Mouse (Mus musculus) neural tube, embryonic 13.5 days (tissue): ENCODE results near the gene Nrros. TPM values are rescaled to one million over a fixed set of nuclear protein-coding genes. Genes with fewer than 3 reads are reported as not detected.

Source experiments
- ATAC-seq: fragments of 200-750 bp; cut with Nextera tagmentation; 2 replicates; pipeline ENCODE4 v1.8.0; 2017; ENCODE audit warnings: low read depth, mild to moderate bottlenecking, moderate TSS enrichment, moderate library complexity
- H3K27ac ChIP-seq: fragments of 300-500 bp; sonication (generic); replicated peaks from 2 replicates; pipeline ENCODE4 v1.5.1; 2015; ENCODE audit warnings: moderate library complexity, mild to moderate bottlenecking, inconsistent platforms
- H3K27me3 ChIP-seq: fragments of 300-500 bp; sonication (generic); 2 replicates; pipeline ENCODE4 v1.6.1; 2015; ENCODE audit warnings: mild to moderate bottlenecking, inconsistent platforms
- H3K36me3 ChIP-seq: fragments of 300-500 bp; sonication (generic); 2 replicates; pipeline ENCODE4 v1.6.1; 2015; ENCODE audit warnings: mild to moderate bottlenecking, inconsistent platforms
- H3K4me1 ChIP-seq: fragments of 300-500 bp; sonication (generic); replicated peaks from 2 replicates; pipeline ENCODE4 v1.6.1; 2015; ENCODE audit warnings: inconsistent platforms
- H3K4me2 ChIP-seq: fragments of 300-500 bp; sonication (generic); 2 replicates; pipeline ENCODE4 v1.6.1; 2015; ENCODE audit warnings: inconsistent platforms, mild to moderate bottlenecking, moderate library complexity
- H3K4me3 ChIP-seq: fragments of 300-500 bp; sonication (generic); 2 replicates; pipeline ENCODE4 v1.5.1; 2015; ENCODE audit warnings: mild to moderate bottlenecking, inconsistent platforms
- H3K9ac ChIP-seq: fragments of 300-500 bp; sonication (generic); 2 replicates; pipeline ENCODE4 v1.6.1; 2015; ENCODE audit warnings: moderate library complexity, mild to moderate bottlenecking, inconsistent platforms
- H3K9me3 ChIP-seq: fragments of 300-500 bp; sonication (generic); 2 replicates; pipeline ENCODE4 v1.6.1; 2016; ENCODE audit warnings: inconsistent platforms
- WGBS: fragments of 180-500 bp; shearing (Covaris S2); methylation state at CpG from one replicate; pipeline ENCODE4 v1.1.7; 2015; 5-methylcytosine and 5-hydroxymethylcytosine counted together
- polyA plus RNA-seq: library from polyadenylated mRNA; unstranded; fragments of >200 nt; fragmentation: Nextera tagmentation; extraction: Ambion mirVana; gene quantifications from 2 replicates; pipeline ENCODE4 v1.2.1, GENCODE M21; 2015

Nrros gene
- polyA plus RNA-seq, 1 experiment from 2014 or later, result 8.1 TPM

DNA sequence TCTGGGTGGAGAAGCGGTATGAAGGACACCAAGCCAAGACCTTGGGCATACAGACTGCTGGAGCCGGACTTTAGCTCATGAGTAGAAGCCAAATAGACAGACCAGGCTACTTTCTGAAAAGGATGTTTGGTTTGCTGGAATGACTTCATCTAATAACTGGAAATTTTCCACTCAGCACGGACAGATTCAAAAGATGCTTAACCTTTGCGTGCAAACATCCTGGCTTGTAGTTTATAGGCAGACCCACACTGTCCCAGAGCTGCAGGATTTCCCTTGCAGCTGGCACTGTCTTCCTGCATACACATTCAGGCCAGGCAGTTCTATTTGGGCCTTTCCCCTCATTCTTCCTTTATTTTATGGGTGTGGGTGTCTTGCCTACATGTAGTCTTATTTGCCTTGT is 38.3 kb downstream of the Nrros start:
- ATAC-seq, result no peak

DNA sequence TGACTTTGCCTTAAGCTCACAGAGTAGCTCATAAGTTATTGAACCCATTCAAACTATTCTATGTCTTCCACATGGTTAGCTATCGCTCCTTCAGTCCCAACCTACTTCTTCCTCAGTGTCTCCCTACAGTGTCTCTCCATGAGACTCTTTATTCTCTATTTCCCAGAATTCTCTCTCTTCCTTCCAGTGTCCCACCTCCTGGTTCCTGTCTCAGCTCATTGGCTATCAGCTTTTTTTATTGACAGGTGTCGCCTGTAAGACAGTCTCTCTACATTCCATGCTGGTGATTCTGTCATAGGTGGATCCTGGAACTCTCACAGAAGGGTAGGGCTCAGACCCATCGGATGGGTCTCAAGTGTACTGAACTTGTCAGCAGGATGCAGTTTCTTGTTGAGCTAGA is 40.0 kb downstream of the Nrros start:
- H3K27me3 ChIP-seq, result no peaks in the 10 kb centered on the region
- no peak overlapping the region for H3K27ac ChIP-seq
- H3K9me3 ChIP-seq, result no peaks in the 10 kb centered on the region
- H3K4me3 ChIP-seq, result no peak overlapping the region
- no peaks in the 10 kb centered on the region for H3K4me1 ChIP-seq
- 94% methylated on average over 3 of the region's 3 CpGs for WGBS
- no peaks in the 10 kb centered on the region for H3K36me3 ChIP-seq
- H3K4me2 ChIP-seq, result no peak overlapping the region
- no peak for ATAC-seq
- H3K9ac ChIP-seq, result no peak overlapping the region

More for the DNA sequence above, 38.3 kb downstream of the Nrros start:
- no peak overlapping the region for H3K4me2 ChIP-seq
- H3K27ac ChIP-seq, result no peak overlapping the region
- no peaks in the 10 kb centered on the region for H3K36me3 ChIP-seq
- no peaks in the 10 kb centered on the region for H3K27me3 ChIP-seq
- no peaks in the 10 kb centered on the region for H3K9me3 ChIP-seq
- WGBS, result 90% methylated on average over 4 of the region's 4 CpGs
- H3K4me3 ChIP-seq, result no peak overlapping the region
- no peaks in the 10 kb centered on the region for H3K4me1 ChIP-seq
- no peak overlapping the region for H3K9ac ChIP-seq

DNA sequence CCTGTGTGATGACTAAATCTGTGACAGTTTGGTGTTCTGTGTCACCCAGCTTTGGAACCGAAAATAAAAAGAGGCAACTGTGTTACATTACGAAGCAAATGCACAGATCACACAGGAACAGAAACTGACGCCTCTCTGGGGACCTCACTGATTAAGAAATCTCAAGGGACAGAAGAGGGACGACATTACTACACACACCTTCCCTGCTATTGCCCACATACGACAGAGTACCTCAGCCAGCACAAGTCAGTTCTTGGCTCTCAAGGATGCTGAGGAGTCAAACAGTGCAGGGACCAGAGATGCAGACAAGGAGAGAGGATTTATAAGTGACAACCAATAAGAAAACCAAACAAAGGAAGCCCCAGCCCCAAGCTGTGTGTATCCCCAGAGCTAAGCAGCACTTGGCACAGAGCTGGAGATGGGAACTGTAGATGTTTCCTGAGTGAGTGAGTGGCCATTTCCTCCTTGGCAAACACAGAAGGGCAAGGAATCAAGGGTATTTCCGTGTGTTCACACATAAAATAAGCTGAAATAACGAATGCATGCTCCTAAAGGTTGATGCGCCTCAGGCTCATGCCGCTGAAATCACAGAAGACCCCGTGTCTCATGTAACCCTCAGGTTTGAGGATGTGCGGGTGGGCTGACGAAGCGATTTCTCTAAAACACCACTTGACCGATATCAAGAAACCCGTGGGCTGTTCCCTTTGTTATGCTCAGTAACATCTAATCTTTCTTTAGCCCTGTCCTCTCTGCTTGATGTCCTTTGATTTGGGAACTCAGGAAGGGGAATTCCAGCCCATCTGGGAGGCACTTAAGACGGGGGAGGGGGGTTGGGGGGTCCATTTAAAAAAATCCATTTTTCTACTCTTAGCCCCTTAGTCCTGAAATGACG is 40.7 kb downstream of the Nrros start:
- Histone ChIP-seq H3K4me2 (no peak overlapping the region), H3K9ac (no peak overlapping the region), H3K4me3 (no peak overlapping the region), H3K36me3 (no peaks in the 10 kb centered on the region), H3K27ac (no peak overlapping the region), H3K9me3 (no peaks in the 10 kb centered on the region), H3K27me3 (no peaks in the 10 kb centered on the region), H3K4me1 (no peaks in the 10 kb centered on the region)
- WGBS, result 74% methylated on average over 17 of the region's 17 CpGs
- ATAC-seq, result no peak

DNA sequence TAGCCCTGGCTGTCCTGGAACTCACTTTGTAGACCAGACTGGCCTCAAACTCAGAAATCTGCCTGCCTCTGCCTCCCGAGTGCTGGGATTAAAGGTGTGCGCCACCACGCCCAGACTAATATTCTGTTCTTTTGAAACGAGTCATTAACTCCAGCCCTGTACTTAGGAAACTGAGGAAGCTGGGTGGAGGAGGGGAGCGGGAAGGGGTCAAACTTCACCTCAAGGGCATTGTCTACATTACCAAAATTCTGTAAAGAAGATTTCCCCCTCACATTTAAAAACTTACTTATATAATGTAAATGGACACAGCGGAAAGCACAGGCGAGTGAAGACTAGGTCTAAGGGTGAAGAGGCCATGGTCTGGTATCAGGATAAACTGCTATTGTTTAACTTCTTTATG is 41.4 kb downstream of the Nrros start:
- no peak overlapping the region for H3K4me3 ChIP-seq
- no peaks in the 10 kb centered on the region for H3K36me3 ChIP-seq
- no peaks in the 10 kb centered on the region for H3K27me3 ChIP-seq
- WGBS, result 90% methylated on average over 7 of the region's 7 CpGs
- H3K9me3 ChIP-seq, result no peaks in the 10 kb centered on the region
- no peaks in the 10 kb centered on the region for H3K4me1 ChIP-seq
- H3K9ac ChIP-seq, result no peak overlapping the region
- H3K4me2 ChIP-seq, result no peak overlapping the region
- H3K27ac ChIP-seq, result no peak overlapping the region
- no peak for ATAC-seq

DNA sequence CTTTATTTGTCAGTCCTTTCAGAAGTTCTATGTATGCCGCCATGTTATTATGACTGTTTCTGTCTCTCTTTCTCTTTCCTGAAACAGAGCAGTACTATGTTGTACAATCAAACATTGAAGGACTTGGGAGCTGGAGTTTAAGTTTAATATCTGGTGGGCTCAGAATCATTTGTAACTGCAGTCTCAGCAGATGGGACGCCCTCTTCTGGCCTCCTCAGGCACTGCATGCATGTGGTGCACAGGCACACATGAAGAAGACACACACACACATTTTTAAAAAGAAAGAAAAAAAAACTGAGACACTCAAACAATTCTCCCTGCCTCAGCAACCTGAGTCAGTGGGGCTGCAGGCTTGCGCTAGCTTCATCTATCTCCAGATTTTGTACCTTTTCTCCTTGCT is 44.9 kb downstream of the Nrros start:
- Histone ChIP-seq H3K4me1 (no peaks in the 10 kb centered on the region), H3K27me3 (no peaks in the 10 kb centered on the region), H3K36me3 (no peaks in the 10 kb centered on the region), H3K9me3 (no peaks in the 10 kb centered on the region), H3K4me2 (no peak overlapping the region), H3K4me3 (no peak overlapping the region), H3K27ac (no peak overlapping the region), H3K9ac (no peak overlapping the region)
- WGBS, result 76% methylated on average over 3 of the region's 3 CpGs
- ATAC-seq, result no peak

DNA sequence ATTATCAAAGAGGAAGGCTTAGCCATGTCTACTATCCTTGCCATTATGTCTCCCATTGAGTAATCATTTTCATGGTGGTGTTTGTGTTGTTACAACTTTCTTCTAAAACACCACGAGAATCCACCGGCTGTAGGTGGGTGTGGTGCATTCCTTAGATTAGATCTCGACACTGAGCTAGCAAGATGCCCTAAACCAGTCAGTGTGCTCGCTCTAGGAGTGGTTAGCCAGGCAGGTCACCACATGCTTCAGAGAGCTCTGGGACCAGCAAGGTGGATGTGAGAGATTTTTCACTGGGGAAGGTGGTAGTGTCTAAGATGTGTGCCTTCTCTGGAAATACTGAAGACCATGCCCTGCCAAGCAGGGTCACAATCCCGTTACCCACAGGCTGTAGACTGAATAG is 49.2 kb downstream of the Nrros start:
- Histone ChIP-seq H3K9ac (no peak overlapping the region), H3K4me1 (no peaks in the 10 kb centered on the region), H3K27ac (no peak overlapping the region), H3K36me3 (no peaks in the 10 kb centered on the region), H3K4me2 (no peak overlapping the region), H3K27me3 (no peaks in the 10 kb centered on the region), H3K4me3 (no peak overlapping the region), H3K9me3 (no peaks in the 10 kb centered on the region)
- 65% methylated on average over 5 of the region's 5 CpGs for WGBS
- ATAC-seq, result no peak

DNA sequence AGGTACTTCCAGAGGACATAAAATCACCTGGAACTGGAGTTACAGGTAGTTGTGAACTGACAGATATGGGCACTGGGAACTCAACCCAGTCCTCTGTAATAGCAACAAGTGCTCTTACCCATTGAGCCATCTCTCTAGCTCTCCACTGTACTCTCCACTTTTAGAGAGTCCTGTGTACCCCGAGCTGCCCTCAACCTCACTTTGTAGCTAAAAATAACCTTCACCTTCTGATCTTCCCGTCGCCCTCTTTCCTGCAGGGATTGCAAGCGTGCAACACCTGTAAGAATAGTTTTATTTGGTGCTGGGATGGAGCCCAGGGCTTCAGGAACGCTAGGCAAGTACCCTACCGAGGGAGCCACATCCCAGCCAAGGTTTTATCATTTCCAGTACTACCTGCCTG is 49.6 kb downstream of the Nrros start:
- Histone ChIP-seq H3K4me3 (no peak overlapping the region), H3K9ac (no peak overlapping the region), H3K27me3 (no peaks in the 10 kb centered on the region), H3K4me1 (no peaks in the 10 kb centered on the region), H3K36me3 (peaks cover under 1% of the 10 kb centered on the region; the same call in 1 of the 2 replicates), H3K9me3 (no peaks in the 10 kb centered on the region), H3K27ac (no peak overlapping the region), H3K4me2 (no peak overlapping the region)
- 72% methylated on average over 6 of the region's 6 CpGs for WGBS
- ATAC-seq, result no peak

DNA sequence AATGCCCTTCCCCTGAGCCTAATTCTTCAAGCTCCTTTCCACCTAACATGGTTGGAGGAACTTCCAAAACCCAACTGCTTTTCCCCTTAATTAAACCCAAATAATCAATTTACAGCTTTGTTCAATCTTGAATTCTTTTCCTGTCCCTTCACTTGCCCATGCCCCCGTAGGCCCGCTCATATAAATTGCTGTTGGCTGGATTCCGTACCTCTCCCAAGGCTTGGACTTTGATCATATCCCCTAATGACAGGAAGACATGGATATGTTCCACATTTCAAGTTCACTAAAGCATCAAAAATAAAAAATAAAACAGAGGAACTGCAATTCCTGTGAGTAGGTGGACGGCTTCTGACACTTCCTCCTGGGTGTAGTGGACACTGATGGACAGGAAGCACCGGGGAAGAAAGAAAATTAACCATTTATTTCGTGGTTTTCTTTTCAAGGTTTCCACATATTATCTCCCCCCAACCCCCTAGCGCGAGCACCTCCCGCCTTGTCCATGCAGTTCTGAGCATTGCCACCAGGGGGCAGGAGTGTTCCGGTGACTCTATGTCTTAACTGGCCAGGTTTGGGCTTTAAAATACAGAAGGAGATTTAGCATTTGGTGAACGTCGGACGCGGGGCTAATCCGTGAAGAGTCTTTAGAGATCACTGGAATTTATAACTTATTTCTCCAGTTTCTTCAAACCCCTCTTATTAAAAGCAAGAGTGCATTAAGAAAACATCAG is 50.3 kb downstream of the Nrros start:
- H3K36me3 ChIP-seq, result peaks cover 7% of the 10 kb centered on the region
- H3K4me1 ChIP-seq, result no peaks in the 10 kb centered on the region
- ATAC-seq, result no peak
- 19% methylated on average over 15 of the region's 15 CpGs for WGBS
- no peaks in the 10 kb centered on the region for H3K27me3 ChIP-seq
- H3K9me3 ChIP-seq, result no peaks in the 10 kb centered on the region
- H3K4me3 ChIP-seq, result no peak overlapping the region
- H3K4me2 ChIP-seq, result no peak overlapping the region
- no peak overlapping the region for H3K27ac ChIP-seq
- H3K9ac ChIP-seq, result no peak overlapping the region

DNA sequence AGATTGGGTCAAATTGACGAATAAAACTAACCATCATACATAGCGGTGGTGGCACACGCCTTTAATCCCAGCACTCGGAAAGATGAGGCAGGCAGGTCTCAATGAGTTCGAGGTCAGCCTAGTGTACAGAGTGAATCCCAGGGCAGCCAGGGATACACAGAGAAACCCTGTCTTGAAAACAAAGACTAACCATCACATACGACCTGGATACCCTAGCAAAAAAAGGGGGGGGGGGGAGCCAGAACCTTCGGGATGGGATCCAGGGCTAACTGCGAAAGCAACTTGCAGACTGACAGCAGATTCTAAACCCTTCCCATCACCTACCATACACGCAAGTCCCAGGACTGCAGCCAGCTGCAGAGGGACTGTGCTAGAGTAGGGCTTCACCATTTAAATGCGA is 51.0 kb downstream of the Nrros start:
- Histone ChIP-seq H3K4me3 (no peak overlapping the region), H3K9ac (no peak overlapping the region), H3K9me3 (no peaks in the 10 kb centered on the region), H3K4me1 (no peaks in the 10 kb centered on the region), H3K27ac (no peak overlapping the region), H3K36me3 (peaks cover 14% of the 10 kb centered on the region), H3K4me2 (no peak overlapping the region), H3K27me3 (no peaks in the 10 kb centered on the region)
- 86% methylated on average over 10 of the region's 10 CpGs for WGBS
- no peak for ATAC-seq

DNA sequence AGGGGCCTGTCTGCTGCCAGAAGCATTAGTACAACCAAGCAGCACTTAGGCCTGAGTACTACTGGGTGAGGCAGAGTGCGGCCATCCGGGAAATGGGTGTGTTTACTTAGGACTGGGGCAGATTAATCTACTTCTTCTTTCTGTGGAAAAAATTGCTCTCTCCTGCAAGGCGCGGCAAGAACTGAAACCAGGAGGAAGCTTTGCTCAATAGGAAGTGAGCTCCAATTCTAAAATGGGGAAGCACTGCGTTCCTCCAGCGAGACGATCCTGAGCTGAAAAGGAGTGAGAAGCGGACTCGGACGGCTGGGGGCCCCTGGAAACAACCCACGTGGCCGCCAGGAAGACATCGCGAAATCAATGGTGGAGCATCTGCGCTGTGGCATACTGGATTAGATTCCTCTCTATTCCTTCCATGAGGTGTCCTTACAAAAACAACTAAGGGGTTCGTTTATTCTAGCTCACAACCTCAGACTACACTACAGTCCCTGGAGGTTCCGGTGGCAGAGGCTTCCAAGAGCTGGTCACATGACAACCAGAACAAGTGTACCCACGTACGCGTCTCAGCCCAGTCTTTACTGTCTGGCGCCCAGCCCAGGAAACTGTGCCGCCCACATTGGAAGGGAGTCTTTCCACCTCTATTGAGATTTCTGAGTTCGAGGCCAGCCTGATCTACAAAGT is 51.7 kb downstream of the Nrros start:
- H3K9me3 ChIP-seq, result no peaks in the 10 kb centered on the region
- H3K36me3 ChIP-seq, result peaks cover 14% of the 10 kb centered on the region
- H3K27me3 ChIP-seq, result no peaks in the 10 kb centered on the region
- no peak overlapping the region for H3K4me2 ChIP-seq
- 65% methylated on average over 23 of the region's 23 CpGs for WGBS
- H3K4me1 ChIP-seq, result no peaks in the 10 kb centered on the region
- ATAC-seq, result no peak
- H3K27ac ChIP-seq, result no peak overlapping the region
- no peak overlapping the region for H3K9ac ChIP-seq
- H3K4me3 ChIP-seq, result no peak overlapping the region

DNA sequence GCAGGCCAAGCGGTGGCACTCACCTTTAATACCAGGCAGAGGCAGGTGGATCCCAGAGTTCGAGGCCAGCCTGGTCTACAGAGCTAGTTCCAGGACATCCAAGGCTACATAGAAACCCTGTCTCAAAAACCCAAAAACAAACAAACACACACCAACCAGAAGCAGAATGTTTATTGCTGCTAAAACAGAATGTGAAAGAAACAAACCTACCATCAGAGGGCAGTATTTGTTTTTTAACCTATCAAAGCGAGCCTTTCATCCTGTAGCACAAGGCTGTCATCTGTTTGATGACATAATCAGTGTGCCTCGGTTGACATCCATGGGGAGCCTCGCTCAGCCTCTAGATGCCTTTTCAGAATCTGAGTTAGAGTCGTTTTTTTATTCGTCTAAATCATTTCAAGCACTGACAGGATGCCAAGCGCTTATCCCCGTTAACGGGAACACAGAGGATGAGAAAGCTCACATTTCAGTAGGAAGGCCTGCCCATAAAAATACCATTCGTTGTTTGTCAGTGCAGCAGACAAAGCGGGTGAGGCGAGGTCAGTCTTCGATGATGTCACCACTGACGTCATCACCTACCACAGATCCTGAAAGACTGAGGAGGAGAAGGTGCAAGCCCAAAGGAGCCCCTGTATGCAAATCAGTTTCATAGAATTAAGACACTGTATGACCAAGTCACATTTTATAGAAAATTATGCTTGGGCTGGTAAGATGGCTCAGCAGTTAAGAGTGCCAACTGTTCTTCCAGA is 54.3 kb downstream of the Nrros start:
- H3K36me3 ChIP-seq, result peaks cover 35% of the 10 kb centered on the region
- H3K9me3 ChIP-seq, result no peaks in the 10 kb centered on the region
- no peaks in the 10 kb centered on the region for H3K4me1 ChIP-seq
- ATAC-seq, result no peak
- no peak overlapping the region for H3K4me2 ChIP-seq
- H3K9ac ChIP-seq, result no peak overlapping the region
- H3K4me3 ChIP-seq, result no peak overlapping the region
- H3K27me3 ChIP-seq, result no peaks in the 10 kb centered on the region
- no peak overlapping the region for H3K27ac ChIP-seq
- 83% methylated on average over 15 of the region's 15 CpGs for WGBS

DNA sequence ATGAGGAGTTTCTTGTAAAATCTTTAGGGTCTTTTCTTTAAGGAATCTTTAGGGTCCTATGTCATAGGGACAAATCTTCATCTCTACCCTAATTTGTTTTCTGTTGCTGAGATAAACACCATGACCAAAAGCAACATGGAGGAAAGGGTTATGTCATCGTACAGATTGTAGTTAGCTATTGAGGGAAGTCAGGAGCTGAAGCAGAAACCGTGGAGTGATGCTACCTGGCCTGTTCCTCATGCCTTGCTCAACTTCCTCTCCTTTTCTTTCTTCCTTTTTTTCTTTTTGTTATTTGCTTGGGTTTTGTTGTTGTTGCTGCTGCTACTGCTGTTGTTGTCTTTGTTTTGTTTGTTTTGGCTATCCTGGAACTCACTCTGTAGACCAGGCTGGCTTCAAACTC is 56.8 kb downstream of the Nrros start:
- no peaks in the 10 kb centered on the region for H3K27me3 ChIP-seq
- H3K36me3 ChIP-seq, result peaks cover 56% of the 10 kb centered on the region
- H3K4me1 ChIP-seq, result no peaks in the 10 kb centered on the region
- H3K9ac ChIP-seq, result no peak overlapping the region
- ATAC-seq, result no peak
- H3K27ac ChIP-seq, result no peak overlapping the region
- no peaks in the 10 kb centered on the region for H3K9me3 ChIP-seq
- H3K4me3 ChIP-seq, result no peak overlapping the region
- H3K4me2 ChIP-seq, result no peak overlapping the region
- WGBS, result 91% methylated on average over 2 of the region's 2 CpGs
